Mouse (Mus musculus): Measurements from ENCODE around the gene Elmod1.

DNA sequence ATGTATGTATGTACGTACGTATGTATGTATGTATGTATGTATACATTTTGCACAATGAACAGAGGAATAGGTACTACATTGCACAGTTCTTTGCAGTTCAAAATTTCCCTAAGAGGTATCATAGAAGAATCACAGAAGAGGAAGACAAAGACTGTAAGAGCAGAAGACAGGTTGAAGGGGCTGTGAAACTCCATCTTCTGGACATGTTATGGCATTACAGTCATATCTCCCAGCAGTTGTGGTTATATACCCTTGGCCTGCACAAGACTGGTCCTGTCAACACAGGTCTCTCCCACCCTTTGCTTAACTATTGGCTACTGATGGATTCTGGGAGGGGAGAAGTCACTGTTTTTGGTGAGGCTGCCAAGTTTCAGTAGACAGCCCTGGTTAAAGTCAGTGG, 27.6 kb downstream of the Elmod1 start:
- no peak for TF ChIP-seq CTCF (IDR thresholded peaks at IDR 0.05; ENCODE audit: insufficient read depth, low read depth, low read length)
- no peak for TF ChIP-seq POLR2A (IDR thresholded peaks at IDR 0.05; ENCODE audit: insufficient read depth, low read depth, low read length)
